Mouse (Mus musculus): ENCODE measurements at regions not wholly inside any gene's neighbourhood (a gene's known extent, or its start where the extent isn't known, plus 50 kb on each side); places are given as distances from the start of the nearest gene placed in this dataset.

DNA sequence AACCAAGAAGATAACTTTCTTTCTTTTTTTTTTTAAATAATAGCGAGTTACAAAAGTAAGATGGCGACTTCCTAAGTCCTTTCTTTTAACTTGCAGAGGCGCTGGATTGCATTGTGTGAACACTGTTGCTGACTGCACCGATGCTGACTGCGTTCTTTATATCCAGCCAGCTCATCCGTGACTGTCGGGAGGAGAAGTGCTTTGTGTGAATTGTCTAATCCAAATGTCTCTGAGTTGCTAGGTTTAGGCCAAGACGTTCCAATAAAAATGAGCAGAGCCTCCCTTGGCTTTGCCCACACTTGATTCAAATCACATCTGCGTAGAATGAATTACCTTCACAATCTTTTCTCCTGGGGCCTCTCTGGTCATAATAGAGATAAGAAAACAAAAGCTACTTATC is 156.0 kb upstream of the Slc24a2 start:
- DNase-seq, result no peak

DNA sequence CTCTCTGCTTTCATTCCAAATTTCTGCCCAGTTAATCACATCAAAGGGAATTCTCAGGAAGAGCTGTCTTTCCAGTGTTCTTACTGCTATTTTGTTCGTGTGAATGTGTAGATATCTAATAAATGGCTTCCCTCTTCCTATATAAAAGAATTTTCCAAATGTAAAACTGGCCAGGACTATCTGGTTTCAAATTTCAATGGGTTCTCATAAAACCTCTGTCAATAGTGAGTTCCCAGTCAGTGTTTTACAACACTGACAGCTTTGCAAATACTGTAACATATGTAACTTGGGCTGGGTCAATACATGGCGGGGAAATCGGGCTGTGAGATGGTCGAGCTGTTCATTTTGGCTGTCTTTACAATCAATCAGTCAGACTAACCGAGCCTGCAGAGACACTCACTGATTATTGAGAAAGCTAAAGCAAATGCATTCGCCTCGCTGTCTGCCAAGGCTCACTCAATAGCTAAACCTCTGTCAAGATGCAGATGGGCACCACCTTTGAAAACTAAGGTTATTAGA is 155.0 kb upstream of the Slc24a2 start:
- DNase-seq, result no peak

DNA sequence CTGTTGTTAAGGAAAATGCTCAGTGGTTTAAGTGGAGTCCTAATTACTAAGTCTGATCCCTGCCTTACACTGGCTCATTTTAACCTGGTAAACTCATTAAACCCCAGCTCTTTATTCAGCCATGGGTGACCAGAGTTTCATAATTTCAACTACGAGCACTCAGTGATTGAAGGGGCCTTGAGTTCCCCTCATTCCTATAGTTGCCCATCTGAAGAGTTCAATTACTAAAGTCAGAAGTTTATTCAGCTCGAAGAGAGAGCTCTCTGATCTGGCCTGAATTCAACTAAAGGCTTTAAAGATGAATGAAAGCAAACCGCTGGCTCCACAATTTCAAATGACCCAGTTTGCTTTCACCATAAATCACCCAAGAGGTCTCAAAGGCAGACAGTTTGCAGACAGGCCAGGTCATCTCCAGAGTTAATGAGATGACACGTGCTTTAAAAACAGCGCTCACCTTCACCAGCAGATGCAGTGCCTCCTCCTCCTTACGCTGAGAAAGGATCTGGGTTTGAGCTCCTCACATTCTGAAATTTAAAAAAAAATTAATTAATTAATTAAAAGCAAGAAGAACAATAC is 154.3 kb upstream of the Slc24a2 start:
- peak in 1 of 2 experiments; percentile 17 for DNase-seq

DNA sequence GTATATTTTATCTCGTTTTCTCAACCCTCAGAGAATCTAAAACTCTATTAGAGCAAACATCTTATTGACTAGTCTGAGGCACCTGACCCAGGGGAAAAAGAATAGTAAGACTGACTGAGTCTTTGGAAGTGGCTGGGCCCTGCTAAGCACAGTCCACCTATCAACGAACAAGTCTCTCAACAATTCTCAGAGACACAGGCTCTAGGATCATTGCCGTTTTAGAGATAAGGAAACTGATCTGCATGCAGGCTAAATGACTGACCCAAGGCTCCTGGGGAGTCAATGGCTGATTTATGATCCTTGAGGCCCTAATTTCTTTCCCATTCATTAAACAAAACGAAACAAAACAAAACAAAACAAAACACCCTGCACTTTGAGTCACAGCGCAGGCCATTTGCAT is 150.4 kb upstream of the Slc24a2 start:
- no peak for DNase-seq

DNA sequence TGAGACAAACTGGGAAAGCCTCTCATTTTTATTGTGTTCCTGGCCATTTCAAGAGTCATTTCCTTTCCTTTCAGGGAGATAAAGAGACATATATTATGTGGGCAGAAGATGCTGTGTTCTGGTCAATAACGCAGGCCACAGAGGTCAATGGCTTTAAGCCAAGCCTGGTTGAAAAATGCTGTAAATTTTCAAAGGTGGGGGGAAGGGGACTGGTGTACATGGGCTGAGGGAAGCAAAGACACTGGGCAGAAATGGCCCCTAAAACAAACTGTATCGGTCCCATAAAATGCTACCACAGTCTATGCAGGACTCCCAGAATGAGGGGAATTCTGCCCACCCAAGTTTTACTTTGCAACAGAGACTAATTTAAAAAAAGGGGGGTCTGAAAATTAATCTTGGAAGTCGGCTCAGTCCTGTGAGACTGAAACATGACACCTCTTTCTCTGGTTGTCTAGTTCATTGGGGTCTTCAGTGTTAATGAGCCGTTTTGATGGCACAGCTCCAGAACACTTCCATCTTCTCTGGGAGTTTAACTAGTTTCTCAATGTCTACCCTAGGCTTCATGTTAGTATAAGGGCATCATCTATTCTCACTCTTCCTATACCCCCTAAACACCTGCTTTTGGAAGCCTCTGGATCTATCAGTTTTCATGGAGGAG is 149.4 kb upstream of the Slc24a2 start:
- no peak for DNase-seq

DNA sequence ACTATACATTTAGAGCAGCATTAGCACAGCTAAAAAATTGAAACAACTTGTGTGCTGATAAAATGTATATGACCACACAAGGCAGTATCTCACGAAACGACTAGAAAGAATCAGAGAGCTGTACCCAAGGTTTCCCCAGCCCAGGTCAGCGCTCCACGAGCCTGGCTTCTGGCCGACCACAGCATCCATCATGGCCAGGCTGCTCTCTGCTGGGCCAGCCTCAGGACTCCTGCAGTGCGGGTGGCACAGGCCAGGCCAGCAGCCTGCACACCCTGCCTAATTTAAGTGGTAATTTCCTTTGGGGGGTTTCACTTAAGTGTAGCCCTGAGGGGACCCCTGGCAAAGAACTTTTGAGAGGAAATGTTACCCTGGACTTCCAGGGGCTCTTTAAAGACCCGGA is 141.7 kb upstream of the Slc24a2 start:
- no peak for DNase-seq

DNA sequence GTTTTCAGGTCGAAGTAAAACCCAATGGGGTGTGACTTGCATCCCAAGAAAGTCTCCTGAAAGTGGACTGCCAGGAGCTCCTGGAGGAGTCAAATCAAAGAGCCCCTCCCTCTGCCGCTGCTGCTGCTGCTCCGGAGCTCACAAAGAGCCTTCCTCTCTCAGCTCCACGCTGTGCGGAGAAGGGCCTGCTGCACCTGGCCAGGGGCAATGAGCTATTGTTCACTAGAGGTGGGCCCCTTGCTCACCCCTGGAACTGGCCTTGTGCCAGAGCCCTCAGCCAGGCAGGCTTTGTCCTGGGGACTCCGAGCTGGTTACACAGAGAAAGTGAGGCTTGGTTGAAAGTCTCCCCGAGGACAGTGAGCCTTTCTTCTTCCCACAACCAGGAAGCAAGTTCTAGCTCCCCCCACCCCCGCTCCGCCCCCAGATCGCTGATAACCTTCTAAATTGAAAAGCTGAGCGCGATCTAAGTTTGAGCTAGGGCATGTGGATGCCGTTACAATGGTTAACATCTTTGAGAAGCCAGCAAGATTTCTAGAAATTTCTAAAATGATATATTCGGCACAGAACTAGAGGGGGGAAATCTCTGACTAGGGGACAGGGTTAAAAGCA is 139.5 kb upstream of the Slc24a2 start:
- no peak for DNase-seq

DNA sequence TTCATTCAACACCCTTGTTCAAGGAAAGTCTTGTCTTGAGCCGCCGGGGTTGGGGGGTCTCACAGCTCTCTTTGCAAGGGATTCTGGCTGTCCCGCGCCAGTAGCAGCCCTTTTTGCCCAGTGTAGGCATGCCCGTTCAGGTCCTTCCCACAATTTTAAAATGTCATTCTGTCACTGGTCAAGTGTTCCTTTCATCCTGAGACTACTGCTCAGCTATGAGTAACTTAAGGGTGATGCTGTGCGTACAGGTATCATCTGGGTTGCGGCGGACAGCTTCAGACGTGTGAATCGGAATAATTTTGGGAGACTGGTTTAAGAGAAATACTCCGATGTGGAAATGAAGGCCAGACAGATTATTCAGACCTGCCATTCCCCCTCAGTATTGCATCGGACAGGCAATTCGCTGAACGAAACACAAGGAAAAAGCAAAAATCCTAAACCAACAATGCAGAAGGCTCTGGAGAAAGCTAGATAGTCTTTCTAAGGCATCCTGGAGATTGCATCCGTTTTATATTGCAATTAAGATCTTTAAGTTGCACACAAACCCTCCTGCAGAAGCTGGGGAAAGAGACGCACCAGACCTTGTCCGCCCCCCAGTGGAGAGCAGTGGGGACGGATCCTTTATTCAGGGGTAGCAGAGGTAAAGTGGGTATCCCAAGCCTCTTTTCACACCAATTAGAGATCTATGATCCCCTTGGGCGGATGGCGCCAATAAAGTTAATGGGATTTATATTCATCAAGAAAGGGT is 138.3 kb upstream of the Slc24a2 start:
- peak; percentile 28 to 39 for DNase-seq

DNA sequence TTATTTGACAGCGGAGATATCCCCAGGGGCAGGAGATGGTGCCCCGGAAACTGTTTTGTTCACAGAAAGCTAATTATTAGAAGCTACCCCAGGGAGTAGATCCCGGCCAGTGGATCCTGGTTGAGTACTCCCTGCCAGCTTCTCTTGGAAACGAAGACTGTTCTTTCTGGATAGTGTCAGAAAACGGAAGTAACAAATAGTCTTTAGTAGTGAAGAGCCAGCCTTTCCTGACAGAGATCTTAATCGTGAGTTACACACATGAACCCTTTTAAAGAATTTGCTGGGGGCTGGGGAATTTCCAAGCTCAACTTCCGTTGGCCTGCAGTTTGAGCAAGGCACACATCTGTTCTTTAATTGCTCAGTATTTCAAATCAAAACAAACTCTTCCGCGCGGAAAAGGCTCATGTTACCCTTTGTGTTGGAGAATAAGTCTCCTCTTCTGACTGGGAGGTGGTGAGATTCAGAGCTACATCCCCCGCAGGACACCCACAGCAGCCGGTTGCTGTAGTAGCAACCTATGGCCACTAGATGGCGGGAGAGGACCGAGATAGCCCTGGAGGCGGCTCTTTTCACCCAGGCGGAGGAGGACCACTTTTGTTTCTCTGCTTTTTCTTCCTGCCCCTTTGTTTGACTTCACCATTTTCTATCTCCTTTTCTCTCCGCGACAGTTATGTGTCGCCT is 137.6 kb upstream of the Slc24a2 start:
- peak; percentile 75 to 80 for DNase-seq

DNA sequence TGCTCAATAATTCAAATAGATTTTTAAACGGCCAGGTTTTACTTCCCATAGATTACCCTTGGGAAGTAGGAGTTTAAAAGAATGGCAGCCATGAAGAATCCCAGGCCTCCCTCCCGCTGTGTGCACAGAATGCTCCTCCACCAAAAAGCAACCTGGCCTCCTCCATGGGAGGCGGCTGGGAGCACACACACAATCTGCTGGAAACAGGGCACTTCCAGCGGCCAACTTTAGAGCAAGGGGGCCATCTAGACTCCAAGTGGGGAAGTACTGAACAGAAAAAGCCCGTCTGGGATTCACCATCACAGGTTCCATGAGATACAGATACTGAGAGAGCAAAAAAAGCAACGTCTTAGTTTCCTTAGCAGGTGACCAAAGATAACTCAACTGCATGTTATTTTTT is 131.9 kb upstream of the Slc24a2 start:
- no peak for DNase-seq

DNA sequence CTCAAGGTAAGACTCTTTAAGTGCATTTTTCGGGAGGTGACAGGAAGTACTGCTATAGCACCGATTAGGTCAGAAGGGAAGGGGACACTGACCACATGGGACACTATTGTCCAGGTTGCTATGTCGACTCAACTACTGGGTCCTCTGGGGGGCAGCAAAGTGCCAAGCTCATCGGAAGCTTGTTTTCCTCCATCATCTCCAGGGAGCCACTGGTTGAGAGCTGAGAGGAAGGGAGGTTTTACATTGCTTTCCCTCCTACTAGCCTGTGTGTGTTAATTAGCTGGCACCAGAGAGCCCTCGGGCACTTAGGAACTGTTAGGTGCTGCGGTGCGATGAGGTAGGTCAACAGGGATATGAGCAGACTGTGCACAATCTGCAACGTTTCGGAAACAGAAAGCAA is 129.2 kb upstream of the Slc24a2 start:
- DNase-seq, result peak; percentile 23 to 31

DNA sequence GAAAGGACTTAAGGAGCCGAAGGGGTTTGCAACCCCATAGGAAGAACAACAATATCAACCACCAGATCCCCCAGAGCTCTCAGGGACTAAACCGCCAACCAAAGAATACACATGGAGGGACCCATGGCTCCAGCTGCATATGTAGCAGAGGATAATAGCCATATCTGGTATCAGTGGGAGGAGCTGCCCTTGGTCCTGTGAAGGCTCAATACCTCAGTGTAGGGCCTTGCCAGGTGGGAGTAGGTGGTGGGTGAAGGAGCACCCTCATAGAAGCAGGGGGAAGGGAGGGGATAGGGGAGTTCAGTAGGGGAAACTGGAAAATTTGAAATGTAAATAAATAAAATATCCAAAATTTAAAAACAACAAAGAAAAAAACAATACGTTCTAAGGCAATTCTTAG is 128.7 kb upstream of the Slc24a2 start:
- no peak for DNase-seq

DNA sequence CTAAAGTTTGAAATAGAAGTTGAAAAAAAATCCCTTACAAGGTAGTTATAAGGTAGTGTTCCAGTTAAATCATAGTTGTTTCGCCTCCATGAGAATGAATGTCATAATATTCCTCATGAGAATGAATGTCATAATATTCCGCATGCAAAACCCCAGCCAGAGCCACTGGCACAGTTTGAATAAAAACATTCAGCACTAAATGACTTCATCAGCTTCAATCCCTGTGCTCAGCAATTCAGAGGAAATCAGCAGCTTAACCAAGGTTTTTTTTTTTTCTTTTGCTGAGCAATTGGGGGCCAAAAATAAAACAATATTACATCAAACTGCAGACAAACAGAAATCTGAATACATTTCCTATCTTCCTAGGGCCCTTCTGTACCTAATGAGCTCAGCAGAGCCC is 102.7 kb upstream of the Slc24a2 start:
- no peak for DNase-seq

DNA sequence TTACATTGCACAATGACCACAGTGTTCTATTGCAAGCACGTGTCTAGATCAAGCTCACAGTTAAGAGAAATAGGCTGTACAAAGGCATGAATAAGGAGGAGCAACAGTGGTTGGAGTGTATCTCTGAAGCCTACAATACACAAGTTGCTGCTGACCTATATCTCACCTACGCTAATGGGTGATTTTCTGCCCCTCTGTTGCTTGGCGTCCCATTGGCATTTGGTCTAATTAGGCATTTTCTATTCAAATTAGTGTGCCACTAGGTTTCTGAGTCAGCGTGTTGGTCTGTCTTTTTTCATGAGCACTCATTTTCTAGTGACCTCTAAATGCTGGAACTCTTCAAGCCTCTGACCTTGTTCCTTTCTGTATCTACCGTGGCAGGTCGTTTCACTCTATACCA is 98.9 kb upstream of the Slc24a2 start:
- no peak for DNase-seq

DNA sequence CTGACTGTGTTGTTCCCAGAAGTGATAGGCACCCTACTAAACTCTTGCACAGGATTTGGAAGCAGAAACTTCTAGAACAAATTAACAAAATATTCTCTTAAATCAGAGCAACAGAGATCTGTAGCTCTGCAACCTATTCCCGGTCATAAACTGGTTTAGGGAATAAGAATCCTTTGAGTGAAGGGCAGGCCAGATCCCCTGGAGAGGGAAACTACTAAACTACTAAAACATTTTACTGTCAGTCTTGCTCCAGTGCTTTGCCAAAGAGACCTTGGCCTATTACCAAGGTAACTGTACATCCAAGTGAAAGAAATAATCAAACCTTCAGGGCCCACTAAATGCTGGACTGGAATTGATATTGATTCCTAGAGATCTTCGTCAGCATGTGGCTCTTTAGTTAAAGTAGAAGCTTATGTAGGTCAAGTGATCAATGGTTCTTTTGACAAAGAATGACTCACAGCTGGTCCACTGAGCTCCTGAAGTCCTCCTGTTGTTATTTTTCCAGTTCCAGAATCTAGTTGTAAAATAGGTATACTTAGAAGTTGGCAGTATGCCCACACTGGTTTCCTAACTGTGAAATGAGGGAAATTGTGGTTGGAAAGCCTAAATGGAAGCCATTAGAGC is 91.6 kb upstream of the Slc24a2 start:
- DNase-seq, result no peak

DNA sequence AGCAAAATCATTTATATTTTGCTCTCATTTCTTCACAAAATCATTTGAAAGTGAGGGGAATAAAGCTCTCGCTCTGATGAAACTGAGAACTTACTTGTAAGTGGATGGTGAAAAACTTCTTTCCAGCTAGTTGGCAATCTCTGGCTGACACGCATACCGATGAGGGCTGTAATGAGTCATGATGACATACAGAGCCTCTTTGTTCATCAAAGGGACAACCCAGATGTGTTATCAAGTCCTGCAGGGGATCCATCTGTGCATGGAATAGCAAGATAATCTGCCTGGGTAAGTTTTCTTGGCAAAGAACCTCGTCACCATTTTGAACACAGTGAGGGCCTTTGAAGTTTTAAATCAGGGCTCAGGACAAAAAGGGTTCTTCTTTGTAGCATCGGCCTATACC is 67.9 kb upstream of the Slc24a2 start:
- no peak for DNase-seq

DNA sequence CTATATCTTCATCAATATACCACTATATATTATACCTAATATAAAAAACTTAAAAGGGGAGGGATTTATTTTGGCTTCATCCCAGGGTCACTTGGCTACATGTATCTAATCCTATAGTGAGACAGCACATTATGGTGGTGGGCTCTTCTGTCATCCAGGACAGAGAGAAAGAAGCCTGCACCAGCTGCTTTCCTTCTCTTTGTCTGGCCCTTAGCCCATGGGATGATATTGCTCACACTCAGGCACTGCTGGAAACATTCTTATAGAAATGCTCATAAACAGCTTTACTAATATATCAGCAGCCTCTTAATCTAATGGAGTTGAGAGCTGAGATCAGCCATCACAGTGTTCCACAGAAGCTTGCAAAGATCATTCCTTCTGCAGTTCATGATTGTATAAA is 64.3 kb upstream of the Slc24a2 start:
- no peak for DNase-seq

Measured in lung, adult 18-20 months (tissue).